ENCODE assay signal across 8 mouse cellular contexts in the genomic region with DNA sequence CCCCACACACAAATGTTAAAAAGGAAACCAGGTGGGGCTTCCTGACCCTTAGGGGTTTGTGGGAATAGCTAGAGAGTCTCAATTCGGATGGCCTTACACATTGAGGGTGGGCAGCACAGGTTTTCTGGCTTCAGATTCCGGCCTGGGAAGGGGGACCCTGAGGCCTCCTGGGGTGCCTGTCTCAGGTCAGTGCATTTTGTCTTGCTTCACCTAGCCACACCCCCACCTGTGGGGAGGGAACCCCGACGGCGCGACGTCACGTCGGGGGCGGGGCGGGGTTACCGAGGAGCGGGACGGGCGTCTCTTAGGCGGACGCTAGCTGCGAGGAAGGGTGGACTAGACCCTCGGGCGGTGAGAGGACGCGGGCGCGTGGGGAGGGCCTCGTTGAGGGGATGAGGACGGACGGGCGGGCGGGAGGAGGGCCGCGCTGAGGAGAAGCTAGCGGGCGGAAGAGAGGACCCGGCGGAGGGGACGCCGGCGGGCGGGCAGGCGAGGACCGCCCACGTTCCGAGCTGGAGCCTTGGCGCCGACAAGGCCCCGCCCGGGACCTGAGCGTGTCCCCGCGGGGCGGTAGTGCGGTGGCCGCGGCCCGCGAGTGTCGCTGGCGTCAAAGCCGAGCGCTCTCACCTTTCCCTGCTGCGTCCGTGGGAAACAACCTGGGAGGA. TPM values are rescaled to one million over a fixed set of nuclear protein-coding genes. Genes with fewer than 3 reads are reported as not detected.
DNase-seq lines count a peak whose midpoint lies in the region; ATAC-seq and TF ChIP-seq lines count a peak whose summit lies in the region.

Gene Hmces (plus strand): TSS at position 275 of the 665 bp plus-strand sequence.

- WGBS in bone marrow, adult 2 months, result under 1% methylated on average over 61 of the region's 62 CpGs
- WGBS in embryonic facial prominence, embryonic 15.5 days, result under 1% methylated on average over 62 of the region's 62 CpGs
- 1% methylated on average over 52 of the region's 62 CpGs for WGBS in heart, embryonic 11.5 days (ENCODE audit: insufficient replicate concordance)
- WGBS in kidney, embryonic 15.5 days, result under 1% methylated on average over 56 of the region's 62 CpGs
- 2% methylated on average over 57 of the region's 62 CpGs for WGBS in liver, embryonic 12.5 days (ENCODE audit: insufficient replicate concordance)

- no peaks in the 10 kb centered on the region for H3K9me3 ChIP-seq in embryonic facial prominence, embryonic 15.5 days (replicated peaks)
- H3K9me3 ChIP-seq in heart, embryonic 11.5 days (replicated peaks; ENCODE audit: control insufficient read depth, low read length), result no peaks in the 10 kb centered on the region
- no peaks in the 10 kb centered on the region for H3K9me3 ChIP-seq in kidney, embryonic 15.5 days (replicated peaks)
- no peaks in the 10 kb centered on the region for H3K9me3 ChIP-seq in liver, embryonic 12.5 days (replicated peaks)

- H3K9ac ChIP-seq in embryonic facial prominence, embryonic 15.5 days, result peak within 1 kb of the TSS; percentile 95
- H3K9ac ChIP-seq in heart, embryonic 11.5 days (ENCODE audit: low read depth, low read length), result peak within 1 kb of the TSS; percentile 92
- H3K9ac ChIP-seq in kidney, embryonic 15.5 days, result peak within 1 kb of the TSS; percentile 78
- peak within 1 kb of the TSS; percentile 91 for H3K9ac ChIP-seq in liver, embryonic 12.5 days

- peak within 1 kb of the TSS; percentile 90 for H3K27ac ChIP-seq in bone marrow, adult 2 months (ENCODE audit: control insufficient read depth, insufficient read depth, low read depth, low read length, poor library complexity)
- peak within 1 kb of the TSS; percentile 89 for H3K27ac ChIP-seq in embryonic facial prominence, embryonic 15.5 days (replicated peaks)
- peak within 1 kb of the TSS; percentile 70 for H3K27ac ChIP-seq in heart, embryonic 11.5 days (ENCODE audit: low read depth, low read length)
- H3K27ac ChIP-seq in kidney, embryonic 15.5 days, result peak within 1 kb of the TSS; percentile 90
- H3K27ac ChIP-seq in liver, embryonic 12.5 days, result peak within 1 kb of the TSS; percentile 83

- H3K4me2 ChIP-seq in embryonic facial prominence, embryonic 15.5 days (replicated peaks), result peak within 1 kb of the TSS; percentile 69
- peak within 1 kb of the TSS; percentile 93 for H3K4me2 ChIP-seq in heart, embryonic 11.5 days
- H3K4me2 ChIP-seq in kidney, embryonic 15.5 days, result peak within 1 kb of the TSS; percentile 74
- peak within 1 kb of the TSS; percentile 97 for H3K4me2 ChIP-seq in liver, embryonic 12.5 days

- TF ChIP-seq POLR2A in bone marrow, adult 2 months (IDR thresholded peaks at IDR 0.05; ENCODE audit: borderline replicate concordance, control insufficient read depth, low read depth, low read length), result peak; percentile 59

- ATAC-seq in embryonic facial prominence, embryonic 15.5 days (ENCODE audit: insufficient number of reproducible peaks, low FRiP score, low TSS enrichment, low read depth), result peak; percentile 88
- ATAC-seq in heart, embryonic 11.5 days (replicated peaks; ENCODE audit: insufficient number of reproducible peaks, low FRiP score, low TSS enrichment), result peak; percentile 90
- peak; percentile 92 for ATAC-seq in kidney, embryonic 15.5 days (replicated peaks; ENCODE audit: low FRiP score)
- peak; percentile 89 for ATAC-seq in liver, embryonic 12.5 days

- peaks cover 3% of the 10 kb centered on the region; the same call in 1 of the 2 replicates for H3K4me1 ChIP-seq in bone marrow, adult 2 months (ENCODE audit: control insufficient read depth, insufficient read depth, low read length)
- H3K4me1 ChIP-seq in embryonic facial prominence, embryonic 15.5 days, result peaks cover 8% of the 10 kb centered on the region
- H3K4me1 ChIP-seq in heart, embryonic 11.5 days (ENCODE audit: control insufficient read depth, insufficient read depth, low read length), result peaks cover 7% of the 10 kb centered on the region; the same call in 1 of the 2 replicates
- peaks cover 22% of the 10 kb centered on the region for H3K4me1 ChIP-seq in kidney, embryonic 15.5 days
- H3K4me1 ChIP-seq in liver, embryonic 12.5 days, result peaks cover 27% of the 10 kb centered on the region

- no peaks in the 10 kb centered on the region for H3K27me3 ChIP-seq in embryonic facial prominence, embryonic 15.5 days
- no peaks in the 10 kb centered on the region for H3K27me3 ChIP-seq in heart, embryonic 11.5 days (ENCODE audit: control insufficient read depth, insufficient read depth, low read length)
- H3K27me3 ChIP-seq in kidney, embryonic 15.5 days, result no peaks in the 10 kb centered on the region
- no peaks in the 10 kb centered on the region for H3K27me3 ChIP-seq in liver, embryonic 12.5 days (replicated peaks)

- H3K4me3 ChIP-seq in bone marrow, adult 2 months (replicated peaks; ENCODE audit: control insufficient read depth, low read depth, low read length), result peak within 1 kb of the TSS; percentile 85
- H3K4me3 ChIP-seq in embryonic facial prominence, embryonic 15.5 days (replicated peaks), result peak within 1 kb of the TSS; percentile 93
- H3K4me3 ChIP-seq in heart, embryonic 11.5 days (ENCODE audit: low read depth, low read length), result peak within 1 kb of the TSS; percentile 82
- peak within 1 kb of the TSS; percentile 88 for H3K4me3 ChIP-seq in kidney, embryonic 15.5 days (replicated peaks)
- H3K4me3 ChIP-seq in liver, embryonic 12.5 days, result peak within 1 kb of the TSS; percentile 82

- H3K36me3 ChIP-seq in embryonic facial prominence, embryonic 15.5 days, result peaks cover 61% of the 10 kb centered on the region
- H3K36me3 ChIP-seq in heart, embryonic 11.5 days (ENCODE audit: control insufficient read depth, insufficient read depth, low read length), result peaks cover 20% of the 10 kb centered on the region
- H3K36me3 ChIP-seq in kidney, embryonic 15.5 days, result peaks cover 74% of the 10 kb centered on the region
- peaks cover 72% of the 10 kb centered on the region for H3K36me3 ChIP-seq in liver, embryonic 12.5 days

- no peak for TF ChIP-seq CTCF in bone marrow, adult 2 months (IDR thresholded peaks at IDR 0.05; ENCODE audit: control insufficient read depth, insufficient read depth, low read length)

- peak; percentile 93 for DNase-seq in CD4-positive helper T cell, adult 2 months (ENCODE audit: low read depth, low spot score)
- DNase-seq in naive thymus-derived CD4-positive, alpha-beta T cell, adult 2 months (ENCODE audit: low read depth), result peak; percentile 92
- DNase-seq in spleen, postnatal 4 days (ENCODE audit: low spot score in 2 of 2), result peak; percentile 76 to 88

RNA-seq across cellular contexts. Expression of gene Hmces, which starts in this region (rescaled TPM):
- 29.8 and 48.8 TPM in 2 replicates for polyA plus RNA-seq in bone marrow, adult 2 months (2011; ENCODE audit: insufficient read depth, insufficient read length, low replicate concordance, missing spikeins)
- polyA plus RNA-seq in embryonic facial prominence, embryonic 15.5 days (2015; fragmentation: Nextera tagmentation; extraction: Ambion mirVana), result 51.5 and 53.5 TPM in 2 replicates
- 28.5 and 28.7 TPM in 2 replicates for polyA plus RNA-seq in heart, embryonic 11.5 days (2014; fragmentation: Nextera tagmentation; extraction: Ambion mirVana)
- 58.5 and 59.5 TPM in 2 replicates for polyA plus RNA-seq in kidney, embryonic 15.5 days (2015; fragmentation: Nextera tagmentation; extraction: Ambion mirVana)
- polyA plus RNA-seq in liver, embryonic 12.5 days (2016; fragmentation: Nextera tagmentation; extraction: Ambion mirVana), result 27.0 and 27.5 TPM in 2 replicates

Comparison
In these comparisons a context has a peak if more than half of its experiments do, and no peak if none do; other contexts are left out.
1. Peak in every context shown above with its lines: DNase-seq, ATAC-seq, H3K4me3 ChIP-seq and H3K27ac ChIP-seq.